Mouse (Mus musculus) embryonic facial prominence, embryonic 13.5 days (tissue): ENCODE data around the gene Tceal5. TPM values are rescaled to one million over a fixed set of nuclear protein-coding genes. Genes with fewer than 3 reads are reported as not detected.

Source experiments
- ATAC-seq: fragments of 200-750 bp; cut with Nextera tagmentation; 2 replicates; pipeline ENCODE4 v1.8.0; 2017; ENCODE audit warnings: low read depth; ENCODE audit not compliant: insufficient number of reproducible peaks, insufficient read depth, low FRiP score, low TSS enrichment
- H3K27ac ChIP-seq: fragments of 300-500 bp; sonication (generic); 2 replicates; pipeline ENCODE4 v1.5.1; 2015; ENCODE audit warnings: moderate library complexity, mild to moderate bottlenecking, inconsistent platforms
- H3K27me3 ChIP-seq: fragments of 300-500 bp; sonication (generic); 2 replicates; pipeline ENCODE4 v1.6.1; 2015; ENCODE audit warnings: mild to moderate bottlenecking, inconsistent platforms
- H3K36me3 ChIP-seq: fragments of 300-500 bp; sonication (generic); 2 replicates; pipeline ENCODE4 v1.6.1; 2015; ENCODE audit warnings: mild to moderate bottlenecking, inconsistent platforms
- H3K4me1 ChIP-seq: fragments of 300-500 bp; sonication (generic); 2 replicates; pipeline ENCODE4 v1.6.1; 2015; ENCODE audit warnings: inconsistent platforms
- H3K4me2 ChIP-seq: fragments of 300-500 bp; sonication (generic); 2 replicates; pipeline ENCODE4 v1.6.1; 2015; ENCODE audit warnings: moderate library complexity, mild to moderate bottlenecking, inconsistent platforms
- H3K4me3 ChIP-seq: fragments of 300-500 bp; sonication (generic); 2 replicates; pipeline ENCODE4 v1.5.1; 2015; ENCODE audit warnings: mild to moderate bottlenecking, inconsistent platforms
- H3K9ac ChIP-seq: fragments of 300-500 bp; sonication (generic); 2 replicates; pipeline ENCODE4 v1.6.1; 2015; ENCODE audit warnings: mild to moderate bottlenecking, inconsistent platforms
- H3K9me3 ChIP-seq: fragments of 300-500 bp; sonication (generic); 2 replicates; pipeline ENCODE4 v1.6.1; 2016; ENCODE audit warnings: inconsistent platforms
- WGBS: fragments of 180-500 bp; shearing (Covaris S2); methylation state at CpG from one replicate; pipeline ENCODE4 v1.1.7; 2015; ENCODE audit warnings: mixed read lengths; 5-methylcytosine and 5-hydroxymethylcytosine counted together
- microRNA-seq: library from miRNA; unstranded; fragments of <30 nt; microRNA quantifications from one replicate; pipeline ENCODE4, GENCODE M21; 2016
- polyA plus RNA-seq: library from polyadenylated mRNA; unstranded; fragments of >200 nt; fragmentation: Nextera tagmentation; extraction: Ambion mirVana; gene quantifications from 2 replicates; pipeline ENCODE4 v1.2.1, GENCODE M21; 2015

The Tceal5 gene
- polyA plus RNA-seq, 1 experiment from 2014 or later = 11.3 TPM

GRCm38 (mm10) chrX:136171189-136172117 lies 32.2 kb downstream of the Tceal5 start:
- peak overlapping the region; percentile 84 for H3K9ac ChIP-seq
- peak overlapping the region; percentile 59 for H3K4me3 ChIP-seq
- H3K27me3 ChIP-seq = peaks cover 13% of the 10 kb centered on the region
- no peaks in the 10 kb centered on the region for H3K9me3 ChIP-seq
- peak; percentile 60; the same call in 1 of the 2 replicates for ATAC-seq
- H3K4me1 ChIP-seq = peaks cover 3% of the 10 kb centered on the region; the same call in 1 of the 2 replicates
- H3K4me2 ChIP-seq = peak overlapping the region; percentile 57
- 21% methylated on average over 24 of the region's 24 CpGs for WGBS
- peak overlapping the region; percentile 92 for H3K27ac ChIP-seq
- H3K36me3 ChIP-seq = peaks cover 6% of the 10 kb centered on the region; the same call in 1 of the 2 replicates

GRCm38 (mm10) chrX:136170625-136171024 lies 33.1 kb downstream of the Tceal5 start:
- H3K4me1 ChIP-seq = peaks cover 3% of the 10 kb centered on the region; the same call in 1 of the 2 replicates
- H3K4me3 ChIP-seq = peak overlapping the region; percentile 59
- H3K9ac ChIP-seq = no peak overlapping the region; the same call in 1 of the 2 replicates
- peak overlapping the region; percentile 57 for H3K4me2 ChIP-seq
- H3K36me3 ChIP-seq = peaks cover 6% of the 10 kb centered on the region; the same call in 1 of the 2 replicates
- H3K9me3 ChIP-seq = no peaks in the 10 kb centered on the region
- WGBS = 63% methylated on average over 10 of the region's 10 CpGs
- peaks cover 18% of the 10 kb centered on the region for H3K27me3 ChIP-seq
- H3K27ac ChIP-seq = no peak overlapping the region
- no peak for ATAC-seq

Small RNA genes within 50 kb of the gene (microRNA-seq; reads per million reads assigned to microRNA genes)
- not detected for gene Mir6383

Other genes starting within 250 kb of the Tceal5 start
- gene Arxes2, start 210.1 kb downstream of the Tceal5 start, polyA plus RNA-seq = 79.2 and 89.1 TPM in 2 replicates
- 41.0 and 44.1 TPM in 2 replicates for gene Arxes1, start 170.5 kb downstream of the Tceal5 start, polyA plus RNA-seq
- 140 and 144 TPM in 2 replicates for gene Bex2, start 135.6 kb downstream of the Tceal5 start, polyA plus RNA-seq
- gene Nxf3, start 118.6 kb downstream of the Tceal5 start, polyA plus RNA-seq = not detected in 2 replicates
- 60.8 and 65.9 TPM in 2 replicates for gene Bex4, start 64.9 kb downstream of the Tceal5 start, polyA plus RNA-seq
- gene Tceal8, start 31.5 kb downstream of the Tceal5 start, polyA plus RNA-seq = 222 and 235 TPM in 2 replicates
- 5.9 and 6.1 TPM in 2 replicates for gene Tceal7, start 10.9 kb upstream of the Tceal5 start, polyA plus RNA-seq
- gene Bex1, start 11.6 kb upstream of the Tceal5 start, polyA plus RNA-seq = 85.0 and 87.7 TPM in 2 replicates
- gene Tceal9, start 41.2 kb upstream of the Tceal5 start, polyA plus RNA-seq = 688 and 793 TPM in 2 replicates
- 531 and 542 TPM in 2 replicates for gene Bex3, start 66.4 kb upstream of the Tceal5 start, polyA plus RNA-seq